Mouse (Mus musculus): ENCODE results near the gene Gm20388.
A peak's percentile ranks its signal among the peaks of the same experiment; 100 is the strongest.

The Gm20388 gene

GRCm38 (mm10) chr8:122099711-122100220 is 2189.1 kb downstream of the Gm20388 start:
- no peak for DNase-seq (ENCODE audit: low spot score)

DNA sequence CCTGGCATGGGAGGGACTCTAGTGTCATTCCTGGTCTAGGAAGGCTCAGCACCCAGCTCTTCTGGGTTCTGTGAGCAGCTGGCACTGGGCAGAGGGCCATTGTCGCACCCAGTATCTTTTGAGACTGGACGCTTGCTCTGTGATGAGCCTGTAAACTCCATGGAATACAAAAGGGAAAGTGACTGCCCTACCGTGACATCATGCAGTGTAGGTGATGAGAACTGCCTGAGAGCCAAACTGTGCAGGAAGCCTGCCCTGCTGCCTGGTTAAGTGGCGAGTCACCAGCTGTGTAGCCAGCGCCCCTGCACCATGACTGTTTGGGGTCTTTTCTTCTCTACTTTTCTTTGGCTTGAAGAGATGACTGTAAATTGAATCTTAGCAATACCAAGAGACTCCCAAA is 2191.2 kb downstream of the Gm20388 start:
- DNase-seq (ENCODE audit: low spot score), result no peak

DNA sequence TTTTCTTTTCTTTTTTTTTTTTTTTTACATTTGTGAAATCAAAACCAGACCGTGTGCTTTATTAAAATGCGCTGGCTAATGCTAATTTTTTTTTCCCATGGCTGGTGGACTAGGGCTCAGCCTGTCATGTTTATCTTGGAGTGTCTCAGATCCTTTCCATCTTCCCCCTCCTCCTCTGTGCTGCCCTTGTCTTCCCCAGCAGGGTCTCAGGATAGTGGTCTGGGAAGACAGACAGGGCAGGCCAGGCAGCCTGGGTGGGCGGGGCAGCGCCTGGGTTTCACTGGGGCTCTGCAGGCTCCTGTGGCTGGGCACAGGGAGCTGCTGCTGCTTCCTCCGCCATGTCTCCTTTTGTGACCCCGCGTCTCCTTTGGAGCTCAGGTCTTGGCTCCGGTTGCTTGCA is 2191.6 kb downstream of the Gm20388 start:
- DNase-seq (ENCODE audit: low spot score), result peak; percentile 56

- no peak for DNase-seq (ENCODE audit: low spot score)
Observed at GRCm38 (mm10) chr8:122103241-122103640, 2192.6 kb downstream of the Gm20388 start.

- no peak for DNase-seq (ENCODE audit: low spot score)
Observed at GRCm38 (mm10) chr8:122104658-122105057, 2194.0 kb downstream of the Gm20388 start.

GRCm38 (mm10) chr8:122106270-122106669 is 2195.6 kb downstream of the Gm20388 start:
- DNase-seq (ENCODE audit: low spot score), result peak; percentile 60

GRCm38 (mm10) chr8:122110240-122110866 is 2199.7 kb downstream of the Gm20388 start:
- no peak for DNase-seq (ENCODE audit: low spot score)

- DNase-seq (ENCODE audit: low spot score), result no peak
Observed at GRCm38 (mm10) chr8:122110867-122111253, 2200.2 kb downstream of the Gm20388 start.

DNA sequence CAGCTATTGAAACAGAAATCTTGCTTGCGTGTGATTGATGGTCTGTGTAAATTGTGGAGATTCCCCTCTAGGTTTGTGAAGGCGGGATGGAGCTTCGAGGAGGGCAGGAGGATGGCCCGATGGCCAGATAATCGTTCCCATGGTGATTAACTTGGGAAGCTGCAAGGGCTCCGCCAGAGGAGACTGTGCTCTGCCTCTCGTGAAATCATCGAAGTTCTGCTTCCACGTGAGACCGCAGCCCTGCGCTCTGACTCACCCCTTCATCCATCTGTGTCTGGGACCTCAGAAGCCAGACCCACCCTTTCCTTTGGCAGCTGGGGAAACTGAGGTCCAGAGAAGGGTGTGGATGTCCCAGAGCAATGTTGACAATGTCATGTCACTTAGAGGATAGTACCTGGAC is 2201.1 kb downstream of the Gm20388 start:
- DNase-seq (ENCODE audit: low spot score), result no peak

- no peak for DNase-seq (ENCODE audit: low spot score)
Observed at GRCm38 (mm10) chr8:122112264-122112965, 2201.8 kb downstream of the Gm20388 start.

GRCm38 (mm10) chr8:122114890-122115289 is 2204.2 kb downstream of the Gm20388 start:
- no peak for DNase-seq (ENCODE audit: low spot score)

- DNase-seq (ENCODE audit: low spot score), result no peak
Observed at GRCm38 (mm10) chr8:122116716-122117357, 2206.2 kb downstream of the Gm20388 start.

DNA sequence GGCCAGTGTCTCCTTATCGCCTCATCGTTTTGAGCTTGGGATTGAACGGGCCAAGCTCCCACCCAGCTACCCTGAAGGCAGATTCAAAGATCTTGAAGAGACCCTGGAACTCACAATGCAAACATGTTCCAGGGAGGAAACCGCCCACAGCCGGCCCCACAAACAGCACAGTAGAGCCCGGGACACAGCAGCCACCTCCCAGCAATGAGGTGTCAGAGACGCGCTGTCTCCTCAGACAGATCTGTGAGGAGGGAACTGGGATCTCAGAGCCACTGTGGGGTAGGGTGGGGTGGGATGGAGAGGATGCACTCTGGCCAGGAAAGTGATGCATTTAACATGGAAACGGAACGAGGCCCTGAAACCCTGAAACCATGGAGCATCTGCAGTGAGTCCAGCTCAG is 2207.5 kb downstream of the Gm20388 start:
- no peak for DNase-seq (ENCODE audit: low spot score)

- no peak for DNase-seq (ENCODE audit: low spot score)
Observed at GRCm38 (mm10) chr8:122118536-122118935, 2207.9 kb downstream of the Gm20388 start.

GRCm38 (mm10) chr8:122124326-122124725 is 2213.7 kb downstream of the Gm20388 start:
- no peak for DNase-seq (ENCODE audit: low spot score)

DNA sequence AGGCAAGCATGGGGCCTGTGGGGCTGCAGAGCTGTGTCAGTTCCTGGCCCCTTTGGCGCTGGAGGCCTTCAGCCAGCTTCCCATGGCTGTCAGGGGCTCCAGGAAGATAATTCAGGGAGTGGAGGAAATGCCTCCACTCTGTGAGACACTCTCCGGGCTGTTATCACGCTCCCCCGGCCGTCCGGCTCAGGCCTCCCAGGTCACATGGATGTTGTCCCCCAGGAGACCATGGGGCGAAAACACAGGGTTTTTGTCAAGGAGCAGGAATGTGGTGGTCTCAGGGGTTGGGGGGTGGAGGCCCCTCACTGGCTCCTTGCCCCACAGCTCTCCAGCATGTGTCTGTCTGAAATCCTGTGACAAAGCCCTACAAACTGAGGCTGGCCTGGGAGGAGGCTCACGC is 2216.0 kb downstream of the Gm20388 start:
- no peak for DNase-seq (ENCODE audit: low spot score)

GRCm38 (mm10) chr8:122134121-122134529 is 2223.5 kb downstream of the Gm20388 start:
- DNase-seq (ENCODE audit: low spot score), result no peak

GRCm38 (mm10) chr8:122135494-122135893 is 2224.9 kb downstream of the Gm20388 start:
- no peak for DNase-seq (ENCODE audit: low spot score)

DNA sequence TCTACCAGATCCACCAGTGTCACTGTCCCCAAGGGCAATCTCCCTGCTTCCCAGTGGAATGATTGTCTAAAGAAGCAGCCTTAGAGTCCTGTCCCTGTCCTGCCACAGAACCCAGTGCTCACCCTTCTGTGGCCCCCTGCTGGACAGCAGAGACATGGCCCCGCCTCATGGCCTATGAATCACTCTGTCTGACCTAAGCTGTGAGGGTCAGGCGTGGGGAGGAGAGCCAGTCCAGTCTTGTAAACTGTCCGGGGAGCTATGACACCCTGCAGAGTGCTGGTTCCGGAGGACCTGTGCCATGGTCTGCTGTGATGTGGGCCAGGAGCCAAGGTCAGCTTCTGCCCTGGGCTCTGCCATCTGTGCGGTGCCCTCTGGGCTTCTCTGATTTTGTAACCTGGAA is 2229.1 kb downstream of the Gm20388 start:
- peak; percentile 84 for DNase-seq (ENCODE audit: low spot score)

DNA sequence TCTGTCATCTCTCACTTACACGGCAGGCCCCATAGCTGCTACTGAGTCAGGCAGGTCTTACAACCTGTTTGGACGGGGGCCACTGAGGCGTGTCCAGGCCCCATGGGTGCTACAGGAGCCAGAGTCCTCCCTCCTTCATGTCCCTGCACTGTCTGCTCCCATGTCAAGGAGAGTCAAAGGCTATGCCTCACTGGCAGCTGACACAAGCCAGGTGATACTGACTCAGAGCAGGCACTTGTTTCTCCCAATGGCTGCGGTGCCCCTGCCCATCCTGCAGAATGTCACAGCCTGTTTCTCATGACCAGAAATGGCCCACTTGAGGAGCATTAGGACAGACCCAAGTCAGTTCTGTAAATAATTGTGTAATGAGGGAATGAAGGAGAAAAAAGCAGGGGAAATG is 2229.8 kb downstream of the Gm20388 start:
- no peak for DNase-seq (ENCODE audit: low spot score)

DNA sequence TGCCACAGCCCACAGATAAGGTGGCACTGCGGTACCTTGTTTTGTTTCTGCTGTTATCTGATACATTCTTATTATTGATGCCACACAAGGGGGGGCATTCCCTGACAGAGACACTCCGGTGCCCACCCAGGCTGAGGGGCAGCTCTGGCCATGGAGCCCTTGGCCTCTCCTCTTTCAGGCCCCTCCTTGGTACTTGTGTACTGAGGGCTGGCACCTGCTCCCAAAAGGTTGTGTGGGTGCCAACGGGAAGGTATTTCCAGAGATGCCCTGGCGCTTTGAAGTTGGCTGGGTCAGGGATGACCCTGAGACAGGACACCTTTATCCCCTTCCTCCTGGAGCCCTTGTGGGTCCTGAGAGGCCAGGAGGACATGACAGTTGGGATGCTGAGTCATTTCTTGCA is 2231.8 kb downstream of the Gm20388 start:
- no peak for DNase-seq (ENCODE audit: low spot score)

- no peak for DNase-seq (ENCODE audit: low spot score)
Observed at GRCm38 (mm10) chr8:122143231-122143630, 2232.6 kb downstream of the Gm20388 start.

DNA sequence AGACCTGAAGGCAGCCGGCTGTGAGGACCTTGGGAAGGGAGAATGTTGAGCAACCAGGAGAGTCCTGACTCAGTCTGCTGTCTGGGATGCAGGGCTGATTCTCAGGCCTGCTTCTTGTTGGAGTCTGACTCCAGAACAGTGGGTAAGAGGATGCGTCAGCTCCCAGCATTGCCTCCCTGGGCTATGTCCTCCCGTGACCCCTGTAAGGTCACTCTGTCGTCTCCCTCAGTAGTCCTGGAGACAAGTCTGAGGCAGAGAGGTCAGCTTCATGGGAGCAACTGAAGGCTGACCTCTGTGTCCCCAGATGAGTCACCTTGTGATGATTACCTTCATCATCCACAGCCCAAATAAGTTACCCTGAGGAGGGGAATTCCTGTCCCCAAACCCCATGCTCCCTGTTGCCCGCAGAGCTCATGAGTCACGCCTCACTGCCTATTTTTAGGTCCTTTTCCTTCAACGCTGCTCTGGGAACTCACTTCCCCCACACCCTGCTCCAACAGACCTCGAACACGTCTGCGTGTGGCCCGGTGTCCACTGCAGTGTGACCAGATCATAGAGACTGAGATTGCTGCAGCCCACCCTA is 2234.2 kb downstream of the Gm20388 start:
- no peak for DNase-seq (ENCODE audit: low spot score)
